Mouse (Mus musculus): ENCODE measurements around the gene Vipr2. TPM values are rescaled to one million over a fixed set of nuclear protein-coding genes. Genes with fewer than 3 reads are reported as not detected.
A peak's percentile ranks its signal among the peaks of the same experiment; 100 is the strongest.

Vipr2 gene
- total RNA-seq (2021) = 1 to 10 TPM; 1.6 to 2.9 TPM

DNA sequence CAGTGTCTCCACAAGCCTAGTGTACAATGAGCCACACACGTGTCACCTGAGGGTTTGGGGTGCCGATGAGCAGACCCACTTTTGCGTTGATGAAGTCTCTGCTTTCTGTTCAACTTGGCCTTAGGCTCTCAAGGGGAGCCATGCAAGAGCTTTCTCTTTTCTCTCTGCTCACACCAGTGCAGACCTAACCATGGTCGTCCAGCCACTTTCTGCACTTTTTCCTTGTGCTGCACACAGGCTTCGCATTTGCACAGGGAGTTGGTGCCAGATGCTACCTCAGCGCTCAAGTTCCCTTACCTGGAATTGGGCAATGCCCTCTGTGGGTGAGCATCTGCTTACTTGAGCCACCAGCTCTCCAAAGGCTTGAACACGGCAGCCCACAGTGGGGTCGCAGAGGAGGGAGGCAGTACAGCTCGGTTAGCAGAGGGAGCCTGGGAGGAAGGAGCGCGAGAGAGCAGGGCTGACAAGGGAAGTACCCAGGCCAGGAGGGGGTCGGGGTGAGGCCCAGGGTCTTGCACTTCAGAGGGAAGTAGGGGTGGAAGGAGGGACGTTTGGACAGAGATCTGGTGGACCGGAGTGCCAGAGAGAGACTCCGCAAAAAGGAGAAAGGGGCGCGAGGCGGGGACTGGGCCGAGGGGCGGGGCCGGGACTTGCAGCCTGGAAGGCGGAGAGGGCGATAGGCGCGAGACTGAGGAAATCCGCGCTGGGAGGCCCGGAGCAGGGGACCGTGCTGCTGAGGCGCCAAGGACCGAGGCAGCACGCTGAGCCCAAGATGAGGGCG, at the start of gene Vipr2:
Gene Vipr2, plus strand, starts transcription at position 653 of the 781 bp plus-strand sequence.
- peak; percentile 56 to 61 for DNase-seq
- intact Hi-C loops (cut with DNase I) = no loop called here

DNA sequence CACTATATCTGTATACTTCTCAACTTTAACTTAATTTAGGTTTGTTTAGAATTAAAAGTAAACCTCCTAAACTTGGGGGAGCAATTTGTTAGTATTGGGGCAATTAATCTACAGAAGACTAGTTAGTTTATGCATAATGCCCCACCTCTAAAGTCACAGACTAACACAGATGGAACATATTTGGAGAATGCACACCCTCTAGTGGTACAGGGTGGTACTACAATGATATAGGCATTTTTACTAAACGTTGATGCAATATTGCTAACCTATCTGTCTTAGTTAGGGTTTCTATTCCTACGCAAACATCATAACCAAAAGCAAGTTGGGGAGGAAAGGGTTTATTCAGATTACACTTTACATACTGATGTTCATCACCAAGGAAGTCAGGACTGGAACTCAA, 49.4 kb upstream of the Vipr2 start:
- intact Hi-C loops (cut with DNase I) = no loop called here
- DNase-seq = no peak

DNA sequence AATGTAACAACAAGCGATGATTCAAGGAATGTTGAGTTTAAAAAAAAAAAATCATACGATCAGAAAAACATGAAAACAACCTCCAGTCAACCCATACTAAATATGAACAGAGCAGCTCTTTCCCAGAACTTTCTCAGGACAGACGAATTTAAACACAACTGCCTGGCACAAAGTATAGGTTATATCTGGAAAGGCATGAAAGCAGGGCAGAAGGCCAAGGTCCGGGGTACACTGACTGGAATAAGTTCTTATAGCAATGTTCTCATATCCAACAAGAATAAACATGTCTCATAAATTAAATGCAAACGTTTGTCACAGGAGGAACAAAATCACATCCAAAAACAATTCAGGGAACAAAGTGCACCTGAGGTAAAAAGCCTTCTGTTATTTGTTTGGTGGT, 42.2 kb upstream of the Vipr2 start:
- peak in 1 of 2 experiments; percentile 8 for DNase-seq
- intact Hi-C loops (cut with DNase I) = no loop called here

DNA sequence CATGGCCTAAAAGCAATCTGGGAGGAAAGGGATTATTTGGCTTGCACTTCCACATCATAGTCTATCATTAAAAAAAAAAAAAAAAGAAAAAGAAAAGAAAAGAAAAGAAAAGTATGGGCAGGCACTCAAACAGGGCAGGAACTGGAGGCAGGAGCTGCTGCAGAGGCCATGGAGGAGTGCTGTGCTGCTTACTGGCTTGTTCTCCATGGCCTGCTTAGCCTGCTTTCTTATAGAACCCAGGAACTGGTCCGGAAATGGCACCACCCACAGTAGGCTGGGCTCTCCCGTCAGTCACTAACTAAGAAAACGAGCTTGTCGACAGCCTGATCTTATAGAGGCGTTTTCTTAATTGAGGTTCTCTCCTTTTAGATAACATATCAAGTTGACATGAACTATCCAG, 32.7 kb upstream of the Vipr2 start:
- intact Hi-C loops (cut with DNase I) = loop anchor here (5.0 to 10.0 kb wide), 2 partner anchors 220 to 238 kb away; partner anchors contain the start of genes Esyt2 and Wdr60

DNA sequence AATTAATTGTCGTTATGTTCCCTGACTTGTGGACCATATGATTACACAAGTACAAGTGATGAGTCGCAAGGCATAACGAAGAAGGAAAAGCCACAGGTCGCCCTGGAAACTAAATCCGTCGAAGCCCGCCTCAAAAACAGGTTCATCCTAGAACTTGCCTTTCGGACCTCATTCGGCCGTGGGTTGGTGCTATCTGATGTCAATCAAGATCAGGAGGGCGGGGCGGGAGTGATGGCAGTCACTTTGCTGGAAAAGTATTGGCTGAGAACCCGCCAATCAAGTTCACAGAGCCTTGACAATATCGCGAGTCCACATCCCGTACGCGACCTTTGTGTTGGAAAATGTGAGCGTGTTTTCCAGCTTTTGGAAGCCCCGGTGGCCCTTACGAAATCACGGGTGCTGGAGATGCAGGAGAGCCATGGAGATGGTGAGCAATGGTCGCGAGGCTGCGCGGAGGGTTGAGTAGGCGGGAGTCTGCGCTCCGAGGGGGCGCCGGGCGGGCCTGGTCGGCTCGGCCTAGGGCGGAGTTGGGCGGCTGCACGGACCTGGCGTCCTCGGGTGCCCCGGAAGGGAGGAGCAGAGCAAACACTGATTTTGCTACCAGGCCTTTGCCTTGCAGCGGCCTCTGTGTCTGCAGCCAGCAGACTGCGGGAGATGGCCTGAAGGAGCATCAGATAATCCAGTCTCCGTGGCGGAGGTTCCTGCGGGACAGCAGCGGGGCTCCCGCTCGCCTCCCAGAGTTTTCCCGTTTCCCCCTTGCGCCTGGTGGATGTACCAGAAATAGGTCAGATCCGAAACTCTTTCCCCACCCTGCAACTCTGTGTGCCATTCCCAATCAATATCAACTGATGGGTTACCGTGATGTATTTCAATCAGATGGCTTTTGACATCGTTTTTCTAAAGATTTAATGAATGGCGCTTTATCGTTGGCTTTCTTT, 29.8 kb upstream of the Vipr2 start, which contains the start of gene Zfp386:
Gene Zfp386, plus strand, starts transcription at position 285 of the 938 bp plus-strand sequence.
- intact Hi-C loops (cut with DNase I) = loop anchor here (2.0 to 10.0 kb wide), 3 partner anchors 155 to 235 kb away; partner anchors contain the start of genes Esyt2 and Wdr60
- peak; percentile 98 to 99 for DNase-seq

More for the DNA sequence above, 32.7 kb upstream of the Vipr2 start:
- DNase-seq = no peak

DNA sequence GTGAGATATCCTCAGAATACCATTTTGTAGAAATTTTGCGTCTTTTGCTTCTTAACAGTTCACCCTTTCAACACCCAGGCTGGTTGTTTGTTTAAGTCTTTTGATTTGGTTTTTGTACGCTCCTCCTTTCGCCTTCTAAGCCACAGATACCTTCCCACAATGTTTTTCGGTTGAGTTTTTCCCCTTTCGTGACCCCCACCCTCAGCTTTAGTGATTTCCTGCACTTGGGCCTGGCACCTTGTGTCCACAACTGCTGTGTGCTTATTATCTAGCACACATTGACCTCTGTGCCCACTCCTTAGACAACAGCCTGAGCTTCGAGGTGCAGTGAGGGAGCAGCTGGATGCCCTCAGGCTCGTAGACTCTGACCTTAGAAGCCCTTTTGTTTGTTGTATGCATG, 28.8 kb upstream of the Vipr2 start:
- intact Hi-C loops (cut with DNase I) = loop anchor here (2.0 to 10.0 kb wide), 3 partner anchors 154 to 234 kb away; partner anchors contain the start of genes Esyt2 and Wdr60
- no peak for DNase-seq

DNA sequence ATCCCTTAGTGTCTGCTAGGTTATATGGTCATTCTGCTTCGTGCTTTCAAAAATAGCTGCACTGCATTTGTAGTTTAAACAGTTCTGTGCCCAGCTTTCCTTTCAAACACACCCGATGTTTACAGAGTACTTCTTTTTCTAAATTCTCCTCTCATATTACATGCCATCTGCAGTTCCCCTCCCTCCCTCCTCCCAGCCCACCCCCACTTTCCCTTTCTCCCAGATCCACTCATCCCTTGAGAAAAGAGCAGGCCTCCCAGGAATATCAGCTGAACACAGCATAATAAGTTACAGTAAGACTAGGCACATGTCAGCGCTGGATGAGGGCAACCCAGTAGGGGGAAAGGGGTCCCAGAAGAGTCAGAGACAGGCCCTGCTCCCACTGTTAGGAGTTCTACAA, 28.3 kb upstream of the Vipr2 start:
- intact Hi-C loops (cut with DNase I) = loop anchor here (2.0 to 10.0 kb wide), 3 partner anchors 154 to 233 kb away; partner anchors contain the start of genes Esyt2 and Wdr60
- DNase-seq = no peak

DNA sequence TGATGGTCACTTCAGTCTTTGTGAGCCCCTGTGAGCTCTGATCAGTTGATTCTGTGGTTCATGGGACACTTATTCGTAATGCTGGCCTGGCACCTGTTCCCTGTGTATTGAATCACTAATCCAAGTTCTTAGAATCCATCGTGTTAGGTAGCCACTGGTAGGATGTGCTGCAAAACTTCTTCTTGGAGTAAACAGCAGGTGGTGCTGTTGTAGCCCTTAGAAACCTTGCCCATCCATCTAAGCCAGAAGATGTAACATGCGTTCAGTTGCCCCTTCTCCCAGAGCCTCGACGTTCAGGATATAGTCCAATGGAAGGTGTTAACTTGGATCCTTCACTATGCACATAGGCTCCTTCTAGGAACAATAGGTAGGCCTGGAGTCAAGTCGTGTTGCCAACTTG, 27.8 kb upstream of the Vipr2 start:
- intact Hi-C loops (cut with DNase I) = loop anchor here (2.0 to 10.0 kb wide), 4 partner anchors 153 to 355 kb away; partner anchors contain the start of genes Esyt2, Ncapg2 and Wdr60
- DNase-seq = no peak

DNA sequence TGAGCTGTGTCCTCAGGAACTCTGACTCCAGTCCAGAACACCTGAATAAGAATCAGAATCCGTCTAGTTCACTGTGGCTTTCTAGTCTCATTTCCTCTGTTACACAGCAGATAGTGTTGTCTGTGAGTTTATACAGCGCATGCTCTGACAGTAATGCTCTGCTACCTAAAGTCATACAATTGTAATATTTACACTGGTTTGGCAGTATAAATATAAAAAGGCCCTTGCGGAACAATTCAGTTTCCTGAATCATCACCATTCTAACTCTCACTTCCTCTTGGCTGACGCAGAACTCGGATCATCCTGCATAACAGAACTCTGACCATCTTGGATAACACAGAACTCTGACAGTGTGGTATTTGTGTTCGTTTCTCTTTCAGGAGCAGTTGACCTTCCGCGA, 23.2 kb upstream of the Vipr2 start:
- intact Hi-C loops (cut with DNase I) = loop anchor here (10.0 kb wide), 1 partner anchor 350 kb away; the partner anchor contains the start of gene Ncapg2
- no peak for DNase-seq

DNA sequence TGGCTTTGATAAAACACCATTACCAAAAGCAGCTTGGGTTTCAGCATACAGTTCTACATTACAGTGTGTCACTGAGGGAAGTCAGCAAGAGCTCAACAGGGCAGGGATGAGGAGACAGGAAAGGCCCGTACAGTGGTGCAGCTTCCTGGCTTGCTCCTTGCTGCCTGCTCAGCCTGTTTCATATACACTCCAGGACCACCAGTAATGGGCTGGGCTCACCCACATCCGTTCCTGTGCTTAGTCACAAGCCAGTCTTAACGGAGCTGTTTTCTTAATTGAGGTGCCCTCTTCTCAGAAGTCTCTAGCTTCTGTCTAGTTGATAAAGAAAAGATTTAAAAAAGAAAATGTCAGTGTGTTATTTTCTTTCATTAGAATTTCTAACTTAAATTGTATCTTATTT, 21.4 kb upstream of the Vipr2 start:
- DNase-seq = no peak
- intact Hi-C loops (cut with DNase I) = loop anchor here (10.0 kb wide), 1 partner anchor 349 kb away; the partner anchor contains the start of gene Ncapg2

DNA sequence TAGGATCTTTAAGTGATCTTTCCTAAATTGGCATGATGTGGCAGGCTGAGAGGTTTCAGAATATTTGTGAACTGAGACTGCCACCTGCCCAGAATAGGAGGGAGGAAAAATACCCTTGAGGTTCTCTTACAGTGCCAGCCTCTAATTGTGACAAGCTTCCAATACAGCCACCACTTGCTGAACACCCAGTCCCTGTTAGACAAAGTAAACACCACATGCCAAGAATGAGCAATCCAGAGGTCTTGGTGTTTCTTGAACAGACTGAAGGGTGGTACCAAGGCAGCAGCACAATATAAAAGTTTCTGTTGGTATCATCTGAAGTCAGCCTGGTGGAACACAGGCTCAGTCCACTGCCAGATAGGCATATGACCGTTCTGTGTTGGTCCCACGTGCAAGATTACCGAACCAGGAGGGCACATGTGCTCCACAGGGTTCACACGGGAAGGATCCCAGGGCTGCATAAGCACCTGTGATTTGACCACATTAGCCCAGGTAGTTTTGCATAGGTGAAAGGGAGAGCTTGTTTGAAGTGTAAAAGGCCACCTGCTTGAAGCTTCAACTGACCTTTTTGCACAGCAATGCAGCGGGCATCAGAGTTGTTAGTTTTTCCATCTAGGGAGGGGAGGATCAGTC, 15.8 kb upstream of the Vipr2 start:
- DNase-seq = no peak
- intact Hi-C loops (cut with DNase I) = no loop called here

DNA sequence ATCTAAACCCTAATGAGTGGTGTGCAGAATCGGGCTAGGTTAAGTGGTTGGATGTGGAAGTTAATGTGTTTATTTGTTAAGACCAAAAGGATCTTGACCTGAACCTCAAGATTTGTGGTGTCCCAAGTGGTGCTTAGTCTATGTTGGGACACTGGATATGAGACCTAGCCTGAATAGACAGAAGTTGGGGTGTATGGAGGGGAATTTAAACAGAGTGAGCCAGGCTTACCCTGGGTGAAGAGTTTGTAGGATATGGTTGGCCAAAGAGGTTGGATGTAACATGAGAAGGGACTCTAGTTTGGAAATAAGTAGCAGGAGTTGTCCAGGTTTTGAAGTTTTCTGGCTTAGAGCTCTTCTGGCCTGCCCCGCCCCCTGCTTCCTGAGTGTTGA, 15.3 kb upstream of the Vipr2 start:
- intact Hi-C loops (cut with DNase I) = no loop called here
- no peak for DNase-seq

DNA sequence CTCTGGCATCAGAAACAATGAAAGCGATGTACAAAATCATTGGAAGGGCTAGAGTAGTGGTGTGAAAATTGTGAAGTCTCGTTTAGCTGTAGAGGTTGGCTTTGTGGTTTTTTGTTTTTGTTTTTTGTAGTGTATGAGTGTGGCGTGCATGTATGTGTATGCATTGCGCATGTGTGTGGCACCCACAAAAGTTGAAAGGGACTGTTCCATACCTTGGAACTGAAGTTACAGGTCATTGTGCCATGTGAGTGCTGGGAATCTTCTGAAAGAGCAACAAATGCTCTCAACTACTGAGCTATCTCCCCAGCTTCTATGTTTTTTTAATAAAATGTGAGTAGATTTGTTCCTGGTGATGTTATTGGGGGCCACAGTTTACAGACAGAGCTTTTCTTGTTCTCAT, 14.5 kb upstream of the Vipr2 start:
- intact Hi-C loops (cut with DNase I) = no loop called here
- no peak for DNase-seq

DNA sequence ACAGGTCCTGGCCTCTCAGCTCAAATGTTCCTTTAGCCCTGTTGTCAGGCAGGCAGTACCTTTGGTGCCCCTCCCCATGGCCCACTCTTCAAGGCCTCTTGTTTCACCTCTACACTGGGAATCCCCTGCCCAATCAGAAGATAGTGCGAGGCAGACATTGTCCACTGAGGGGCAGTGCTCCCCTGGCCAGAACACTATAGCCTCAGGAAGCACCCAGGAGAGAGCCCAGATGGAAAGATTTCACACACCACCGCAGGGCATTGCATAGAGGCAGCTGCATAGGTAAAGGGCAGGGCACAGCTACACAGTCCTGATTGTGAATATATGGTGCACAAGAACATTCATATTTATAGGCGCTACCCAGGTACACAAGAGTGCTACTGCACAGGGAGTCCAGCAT, 6.5 kb upstream of the Vipr2 start:
- DNase-seq = peak in 1 of 2 experiments; percentile 24
- intact Hi-C loops (cut with DNase I) = loop anchor here (1.0 to 5.0 kb wide), 2 partner anchors 131 to 551 kb away; no protein-coding TSS in a partner anchor

DNA sequence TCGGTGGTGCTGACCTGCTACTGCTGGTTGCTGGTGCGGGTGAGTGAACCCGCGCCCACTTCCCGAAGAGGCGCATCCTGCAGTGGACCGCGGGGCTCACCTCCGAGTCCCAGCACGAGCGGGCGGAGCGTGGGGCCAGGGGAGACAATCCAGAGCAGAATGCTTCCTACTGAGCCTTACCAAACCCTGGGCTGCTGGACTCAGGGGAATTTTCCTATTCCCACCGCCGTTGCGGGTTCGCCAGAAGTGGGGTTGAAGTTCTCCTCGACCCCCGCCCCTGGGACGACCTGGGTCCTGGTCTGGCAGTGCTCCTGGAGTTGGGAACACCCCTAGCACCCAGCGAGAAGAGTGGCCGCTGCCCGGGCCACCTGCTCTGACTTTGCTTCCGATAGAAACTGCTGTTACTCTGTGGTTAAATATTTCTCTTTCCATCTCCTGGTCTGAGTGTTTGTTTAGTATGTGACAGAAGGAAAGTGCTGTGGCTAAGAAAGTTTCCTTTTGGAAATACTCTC, 385 bp downstream of the Vipr2 start:
- intact Hi-C loops (cut with DNase I) = no loop called here
- DNase-seq = no peak

DNA sequence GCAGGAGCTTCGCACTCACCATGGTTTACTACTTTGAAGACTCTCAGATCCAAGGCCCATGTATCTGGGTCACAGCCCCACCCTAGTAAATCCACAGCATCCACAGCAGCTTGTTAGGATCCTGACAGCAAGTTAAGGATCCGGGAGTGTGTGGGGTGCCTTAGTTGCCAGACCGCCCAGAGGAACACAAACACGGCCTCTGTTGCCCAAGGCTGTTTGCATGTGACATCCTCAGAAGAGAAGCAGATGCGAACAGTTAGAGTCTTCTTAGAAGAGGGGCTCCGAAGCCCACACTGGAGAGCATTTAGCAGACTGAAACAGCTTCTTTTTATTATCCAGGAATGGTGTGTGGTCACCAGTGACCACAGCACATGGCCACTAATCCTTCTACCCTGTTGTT, 5.6 kb downstream of the Vipr2 start:
- intact Hi-C loops (cut with DNase I) = no loop called here

DNA sequence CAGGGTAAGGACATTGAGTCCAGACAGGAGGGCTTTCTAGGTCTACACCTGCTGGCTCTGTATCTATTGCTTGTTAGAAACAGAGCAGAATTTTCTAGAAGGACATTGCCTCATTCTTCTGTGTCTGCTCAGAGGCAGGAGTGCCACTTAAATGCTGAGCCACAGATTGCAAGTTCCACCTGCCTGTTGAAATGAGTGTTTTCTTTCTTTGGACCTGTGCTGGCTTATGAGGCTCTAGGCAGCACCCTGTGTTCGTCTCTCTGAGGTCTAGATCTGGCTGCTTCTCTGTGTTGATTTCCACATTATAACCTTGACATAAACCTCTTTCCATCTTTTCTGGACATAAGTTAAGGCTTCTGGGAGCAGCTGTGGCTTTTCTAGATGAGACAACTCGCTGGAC, 6.8 kb downstream of the Vipr2 start:
- intact Hi-C loops (cut with DNase I) = no loop called here

More for the DNA sequence above, 5.6 kb downstream of the Vipr2 start:
- DNase-seq = no peak

DNA sequence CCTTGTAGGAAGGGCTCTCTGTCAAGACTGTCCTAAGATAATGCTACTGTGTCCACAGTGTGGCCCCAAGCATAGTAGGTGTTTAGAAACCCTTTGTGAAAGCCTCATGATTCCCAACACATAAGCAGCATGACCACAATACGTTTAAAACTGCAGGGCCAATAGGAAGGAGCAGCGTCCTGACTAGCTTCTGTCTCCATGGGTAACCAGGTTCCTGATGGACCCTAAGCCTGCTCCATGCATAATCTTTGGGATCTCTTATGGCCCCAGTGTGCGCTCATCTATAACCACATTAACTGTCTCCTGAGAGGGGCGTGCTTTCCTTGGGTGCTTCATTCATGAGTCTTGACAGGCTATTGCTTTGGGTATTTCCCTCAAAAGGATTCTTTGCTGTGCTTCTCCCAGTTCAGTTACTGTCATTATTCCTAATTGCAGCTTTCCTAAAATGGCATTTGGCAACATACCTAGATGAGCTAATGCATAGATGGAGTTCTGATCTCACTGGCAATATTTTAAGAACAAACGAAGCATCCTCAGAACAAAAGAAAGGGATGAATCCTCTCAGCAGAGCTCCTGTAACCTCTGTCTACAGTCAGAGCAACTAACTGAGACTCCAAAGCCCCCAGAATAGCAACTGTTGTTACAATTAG, 9.6 kb downstream of the Vipr2 start:
- no peak for DNase-seq
- intact Hi-C loops (cut with DNase I) = no loop called here

More for the DNA sequence above, 6.8 kb downstream of the Vipr2 start:
- no peak for DNase-seq

DNA sequence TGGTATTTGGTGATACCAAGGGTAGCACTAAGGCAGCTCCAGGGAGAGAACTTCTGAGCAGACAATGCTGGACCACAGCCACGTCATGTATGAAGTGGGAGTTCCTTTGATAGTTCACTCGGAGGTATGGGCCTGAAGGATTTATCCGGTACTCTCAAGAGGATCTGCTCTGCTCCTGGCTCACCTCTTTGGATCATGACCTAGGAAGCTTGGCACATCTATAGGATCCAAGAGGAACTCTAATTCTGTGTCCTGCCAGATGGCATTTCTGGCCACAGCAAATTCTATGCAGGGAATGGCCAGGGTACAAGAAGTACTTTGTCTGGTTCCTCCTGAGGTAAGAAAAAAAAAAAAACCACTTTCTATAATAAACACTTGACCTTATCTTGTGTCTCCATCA, 12.3 kb downstream of the Vipr2 start:
- DNase-seq = no peak
- intact Hi-C loops (cut with DNase I) = no loop called here
